Comparison of ENCODE assay signal across 10 mouse cellular contexts in the genomic region with DNA sequence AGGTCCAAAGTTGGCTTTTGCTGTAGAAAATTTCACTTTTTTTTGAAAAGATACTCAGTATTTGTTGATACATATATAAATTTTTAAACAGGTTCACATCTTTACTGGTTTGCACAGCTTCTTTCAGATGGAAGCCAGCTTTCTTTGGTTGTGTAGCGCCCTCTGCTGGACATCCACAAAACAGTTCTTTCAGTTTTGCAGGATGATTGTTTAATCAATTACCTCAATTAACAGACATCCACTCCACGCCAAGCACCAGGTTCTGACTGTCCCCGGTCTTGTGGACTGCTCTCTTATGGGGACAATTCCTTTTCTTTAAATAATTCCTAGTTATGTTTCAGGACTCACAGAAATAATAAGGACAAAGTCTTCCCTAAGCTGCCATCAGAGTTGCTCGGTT. TPM values are rescaled to one million over a fixed set of nuclear protein-coding genes. Genes with fewer than 3 reads are reported as not detected.
A peak's percentile ranks its signal among the peaks of the same experiment; 100 is the strongest.
DNase-seq lines count a peak whose midpoint lies in the region; ATAC-seq and TF ChIP-seq lines count a peak whose summit lies in the region.
"Had no signal": no experiment of that assay in that cellular context is flagged by ENCODE, and none has a peak within 500 bp of the region (broad histone marks: within the 10 kb centered on the region; RNA-seq: fewer than 3 reads in every experiment).

No protein-coding gene starts in this region.

- POLR2A ChIA-PET in Patski (lab: Charles Lee) = no interaction called here

- H3K4me1 ChIP-seq in liver, embryonic 11.5 days (replicated peaks; ENCODE audit: control insufficient read depth, insufficient read depth, low read length) = no peaks in the 10 kb centered on the region
- H3K4me1 ChIP-seq: neural tube, embryonic 13.5 days had no signal

- 14% methylated on average over 4 of the region's 4 CpGs for WGBS in liver, embryonic 11.5 days

- H3K9ac ChIP-seq in liver, embryonic 11.5 days (ENCODE audit: low read depth, low read length) = no peak overlapping the region
- H3K9ac ChIP-seq: neural tube, embryonic 13.5 days had no signal

- CTCF ChIA-PET in Patski (lab: Charles Lee) = interaction anchor here (0.6 to 3.2 kb wide), 40 partner anchors 9 to 625 kb away, joined by 3 to 28 read pairs (median 3); partner anchors contain the start of gene Gbp3

- DNase-seq in liver (peak; percentile 56), Patski (ENCODE audit: low read depth, low spot score) (peak; percentile 27)
- no peak for DNase-seq in liver, embryonic 11.5 days (ENCODE audit: low spot score)
- peak; percentile 65 for DNase-seq in embryo, embryonic 10 days (ENCODE audit: low spot score)
- peak; percentile 62 to 74 for DNase-seq in heart, postnatal 36 days
- peak; percentile 59 to 73 for DNase-seq in left cerebral cortex, adult 18-20 months (ENCODE audit: low spot score in 2 of 2)
- peak; percentile 78 for DNase-seq in naive thymus-derived CD4-positive, alpha-beta T cell, adult 2 months (ENCODE audit: low read depth)
- DNase-seq in thymus, postnatal 36 days = peak; percentile 41 to 42

- H3K4me2 ChIP-seq in liver, embryonic 11.5 days = no peak overlapping the region
- H3K4me2 ChIP-seq: neural tube, embryonic 13.5 days had no signal

- no peak for ATAC-seq in liver, embryonic 11.5 days (replicated peaks; ENCODE audit: low FRiP score)
- ATAC-seq in Patski = no peak

- no peaks in the 10 kb centered on the region for H3K36me3 ChIP-seq in liver, embryonic 11.5 days (ENCODE audit: control insufficient read depth, insufficient read depth, low read length)
- H3K36me3 ChIP-seq: neural tube, embryonic 13.5 days had no signal

- in situ Hi-C loops in Patski (cut with MboI; ENCODE audit: low pct_unique_long_range_greater_than_20kb) = loop anchor here (5.0 kb wide), 2 partner anchors 429 to 614 kb away; no protein-coding TSS in a partner anchor

- peak; percentile 89 for TF ChIP-seq CTCF in Patski (IDR thresholded peaks at IDR 0.05)

- H3K9me3 ChIP-seq in liver, embryonic 11.5 days (ENCODE audit: control insufficient read depth, low read length) = no peaks in the 10 kb centered on the region
- H3K9me3 ChIP-seq: neural tube, embryonic 13.5 days had no signal

- no peak overlapping the region for H3K27ac ChIP-seq in liver, embryonic 11.5 days (ENCODE audit: low read depth, low read length)
- H3K27ac ChIP-seq: neural tube, embryonic 13.5 days had no signal

- H3K4me3 ChIP-seq in liver, embryonic 11.5 days (ENCODE audit: low read depth, low read length) = no peak overlapping the region
- H3K4me3 ChIP-seq: erythroblast, embryonic 14.5 days; neural tube, embryonic 13.5 days had no signal

- intact Hi-C loops in heart, postnatal 36 days (cut with DNase I) = loop anchor here (1.0 to 10.0 kb wide), 4 partner anchors 181 to 613 kb away; no protein-coding TSS in a partner anchor

- H3K27me3 ChIP-seq in liver, embryonic 11.5 days (replicated peaks; ENCODE audit: control insufficient read depth, insufficient read depth, low read length) = no peaks in the 10 kb centered on the region
- no peaks in the 10 kb centered on the region for H3K27me3 ChIP-seq in Patski
- H3K27me3 ChIP-seq: neural tube, embryonic 13.5 days had no signal

RNA-seq across cellular contexts. Expression of gene Gbp5, which starts 17.9 kb away (rescaled TPM):
- 0.05 TPM in 1 of 2 replicates, not detected in the other for polyA plus RNA-seq in liver, embryonic 11.5 days (2014; fragmentation: Nextera tagmentation; extraction: Ambion mirVana)
- polyA plus RNA-seq in Patski (2021) = 0.13 TPM
- total RNA-seq in heart, postnatal 36 days (2021) = 10 to 100 TPM in 1 of 2 experiments, 1 to 10 TPM in 1; 6.7 to 11.9 TPM
- total RNA-seq in left cerebral cortex, adult 18-20 months (2021) = 1 to 10 TPM; 1.8 to 3.4 TPM
- polyA plus RNA-seq: erythroblast, embryonic 14.5 days had no signal

RNA-seq across cellular contexts. Expression of gene Gbp7, which starts 54.2 kb away (rescaled TPM):
- 3.4 TPM in 2 replicates for polyA plus RNA-seq in liver, embryonic 11.5 days (2014; fragmentation: Nextera tagmentation; extraction: Ambion mirVana)
- 2.3 TPM for polyA plus RNA-seq in Patski (2021)
- 10 to 100 TPM in 1 of 2 experiments, 1 to 10 TPM in 1; 8.5 to 14.3 TPM for total RNA-seq in heart, postnatal 36 days (2021)
- 1 to 10 TPM; 2.8 to 4.2 TPM for total RNA-seq in left cerebral cortex, adult 18-20 months (2021)
